Mouse (Mus musculus): ENCODE data around the gene Atf3.

DNA sequence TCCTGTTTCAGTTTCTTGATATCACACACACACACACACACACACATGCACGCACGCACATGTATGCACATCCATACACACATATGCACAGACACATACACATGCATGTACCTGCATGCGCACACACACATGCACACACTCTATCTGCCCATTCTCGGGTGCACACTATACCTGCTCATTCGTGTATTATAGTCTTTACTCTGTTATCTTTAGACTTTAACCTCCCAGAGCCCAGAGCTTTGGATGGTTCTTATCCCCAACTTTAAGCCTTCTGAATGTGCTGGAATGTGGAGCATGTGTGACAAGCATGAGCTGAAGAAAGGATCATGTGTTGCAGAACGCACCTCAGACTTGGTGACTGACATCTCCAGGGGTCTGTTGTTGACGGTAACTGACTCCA is 41.0 kb downstream of the Atf3 start:
- TF ChIP-seq EP300 (optimal IDR thresholded peaks at IDR 0.05) (no peak), CTCF (IDR thresholded peaks at IDR 0.05; ENCODE audit: low read depth) (no peak)
